Mouse (Mus musculus): Measurements from ENCODE around the gene Limk1. TPM values are rescaled to one million over a fixed set of nuclear protein-coding genes. Genes with fewer than 3 reads are reported as not detected.

Limk1 gene
- 0.57 TPM for polyA plus RNA-seq (2014; fragmentation: Illumina TruSeq; extraction: RNeasy Lipid Tissue Mini Kit (QIAGEN cat#74804); ENCODE audit: low read depth, low replicate concordance)

GRCm38 (mm10) chr5:134688086-134688717, at the start of gene Limk1:
Limk1 (minus strand) TSS chr5:134688598.

GRCm38 (mm10) chr5:134639269-134639682, 49.1 kb downstream of the Limk1 start, which contains the start of gene Eif4h:
Eif4h (minus strand) TSS chr5:134639490.

GRCm38 (mm10) chr5:134614802-134615201, 73.6 kb downstream of the Limk1 start, which contains the start of gene Lat2:
Lat2 (minus strand) TSS chr5:134615025.

Other genes starting within 250 kb of the Limk1 start
- 17.2 TPM for gene Gtf2ird1, start 231.9 kb downstream of the Limk1 start, polyA plus RNA-seq (2014; fragmentation: Illumina TruSeq; extraction: RNeasy Lipid Tissue Mini Kit (QIAGEN cat#74804); ENCODE audit: low read depth, low replicate concordance)
- 1.2 TPM for gene Clip2, start 136.2 kb downstream of the Limk1 start, polyA plus RNA-seq (2014; fragmentation: Illumina TruSeq; extraction: RNeasy Lipid Tissue Mini Kit (QIAGEN cat#74804); ENCODE audit: low read depth, low replicate concordance)
- 0.22 TPM for gene Syna, start 128.4 kb downstream of the Limk1 start, polyA plus RNA-seq (2014; fragmentation: Illumina TruSeq; extraction: RNeasy Lipid Tissue Mini Kit (QIAGEN cat#74804); ENCODE audit: low read depth, low replicate concordance)
- gene Rfc2, start 107.2 kb downstream of the Limk1 start, polyA plus RNA-seq (2014; fragmentation: Illumina TruSeq; extraction: RNeasy Lipid Tissue Mini Kit (QIAGEN cat#74804); ENCODE audit: low read depth, low replicate concordance) = 9.1 TPM
- gene Lat2, start 73.6 kb downstream of the Limk1 start, polyA plus RNA-seq (2014; fragmentation: Illumina TruSeq; extraction: RNeasy Lipid Tissue Mini Kit (QIAGEN cat#74804); ENCODE audit: low read depth, low replicate concordance) = 4.4 TPM
- 116 TPM for gene Eif4h, start 49.1 kb downstream of the Limk1 start, polyA plus RNA-seq (2014; fragmentation: Illumina TruSeq; extraction: RNeasy Lipid Tissue Mini Kit (QIAGEN cat#74804); ENCODE audit: low read depth, low replicate concordance)
- gene Eln, start 58.7 kb upstream of the Limk1 start, polyA plus RNA-seq (2014; fragmentation: Illumina TruSeq; extraction: RNeasy Lipid Tissue Mini Kit (QIAGEN cat#74804); ENCODE audit: low read depth, low replicate concordance) = 8.1 TPM
- not detected for gene Tmem270, start 218.1 kb upstream of the Limk1 start, polyA plus RNA-seq (2014; fragmentation: Illumina TruSeq; extraction: RNeasy Lipid Tissue Mini Kit (QIAGEN cat#74804); ENCODE audit: low read depth, low replicate concordance)
- not detected for gene Cldn13, start 226.9 kb upstream of the Limk1 start, polyA plus RNA-seq (2014; fragmentation: Illumina TruSeq; extraction: RNeasy Lipid Tissue Mini Kit (QIAGEN cat#74804); ENCODE audit: low read depth, low replicate concordance)
- 10.4 TPM for gene Mettl27, start 243.8 kb upstream of the Limk1 start, polyA plus RNA-seq (2014; fragmentation: Illumina TruSeq; extraction: RNeasy Lipid Tissue Mini Kit (QIAGEN cat#74804); ENCODE audit: low read depth, low replicate concordance)

Data from sigmoid colon, adult 10 weeks (tissue).